Mouse (Mus musculus): ENCODE data around the gene P2rx3.

DNA sequence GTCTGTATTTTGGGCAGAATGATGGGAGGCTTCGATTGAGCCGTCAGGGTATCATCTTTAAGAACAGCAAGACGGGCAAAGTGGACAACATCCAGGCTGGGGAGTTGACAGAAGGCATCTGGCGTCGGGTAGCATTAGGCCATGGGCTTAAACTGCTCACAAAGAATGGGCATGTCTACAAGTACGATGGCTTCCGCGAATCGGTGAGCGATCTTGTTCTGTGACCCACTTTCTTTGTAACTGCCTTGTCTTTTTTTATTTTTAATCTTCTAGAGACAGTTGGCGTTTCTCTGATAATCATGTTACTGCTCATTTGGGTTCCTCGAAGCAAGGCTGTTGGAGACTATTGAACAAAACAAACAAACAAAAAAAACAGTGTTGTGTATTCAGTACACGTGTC, 1.1 kb upstream of the P2rx3 start:
- no peak for TF ChIP-seq CTCF (IDR thresholded peaks at IDR 0.05; ENCODE audit: low read depth, low read length)
- TF ChIP-seq POLR2A (IDR thresholded peaks at IDR 0.05; ENCODE audit: insufficient read depth, low read length) = no peak
- no peak for TF ChIP-seq EP300 (IDR thresholded peaks at IDR 0.05; ENCODE audit: insufficient read depth, low read depth, low read length)

All from ES-Bruce4 (cell line).